Comparison of ENCODE assay signal across 17 mouse cellular contexts in genomic region chr2:31826094-31827085, GRCm38 (mm10). TPM values are rescaled to one million over a fixed set of nuclear protein-coding genes. Genes with fewer than 3 reads are reported as not detected.
A peak's percentile ranks its signal among the peaks of the same experiment; 100 is the strongest.
DNase-seq lines count a peak whose midpoint lies in the region; ATAC-seq lines count a peak whose summit lies in the region.
"Had no signal": no experiment of that assay in that cellular context is flagged by ENCODE, and none has a peak within 500 bp of the region (broad histone marks: within the 10 kb centered on the region; RNA-seq: fewer than 3 reads in every experiment).

No protein-coding gene starts in this region.

- no peak overlapping the region for H3K27ac ChIP-seq in limb, embryonic 13.5 days
- H3K27ac ChIP-seq in limb, embryonic 10.5 days = no peak overlapping the region
- H3K27ac ChIP-seq: intestine, embryonic 15.5 days had no signal

- peaks cover 29% of the 10 kb centered on the region for H3K27me3 ChIP-seq in limb, embryonic 13.5 days
- H3K27me3 ChIP-seq in limb, embryonic 10.5 days (ENCODE audit: low read depth, poor library complexity, severe bottlenecking) = peaks cover 50% of the 10 kb centered on the region

- no peak overlapping the region for H3K4me2 ChIP-seq in limb, embryonic 13.5 days (replicated peaks)
- H3K4me2 ChIP-seq: intestine, embryonic 15.5 days had no signal

- H3K4me3 ChIP-seq in limb, embryonic 13.5 days = no peak overlapping the region
- no peak overlapping the region for H3K4me3 ChIP-seq in limb, embryonic 10.5 days
- H3K4me3 ChIP-seq: intestine, embryonic 15.5 days had no signal

- 81% methylated on average over 14 of the region's 14 CpGs for WGBS in limb, embryonic 13.5 days
- 86% methylated on average over 14 of the region's 14 CpGs for WGBS in limb, embryonic 10.5 days

- peaks cover 29% of the 10 kb centered on the region for H3K4me1 ChIP-seq in limb, embryonic 13.5 days
- peaks cover 40% of the 10 kb centered on the region for H3K4me1 ChIP-seq in limb, embryonic 10.5 days

- ATAC-seq in cerebellum, adult (ENCODE audit: insufficient number of reproducible peaks, low FRiP score, low TSS enrichment) = peak; percentile 22; the same call in 1 of the 2 replicates
- ATAC-seq in limb, embryonic 13.5 days (ENCODE audit: low FRiP score, low read depth) = no peak
- ATAC-seq: forebrain, embryonic 16.5 days; intestine, embryonic 15.5 days; liver, postnatal 0 days had no signal

- DNase-seq in cerebellum, adult 11 months = no peak
- peak; percentile 28 for DNase-seq in kidney, adult 18-20 months
- DNase-seq in kidney, postnatal 4 days = no peak
- no peak for DNase-seq in limb, embryonic 10.5 days (ENCODE audit: low spot score)
- no peak for DNase-seq in thymus, postnatal 4 days
- no peak for DNase-seq in urinary bladder, adult 18-20 months (ENCODE audit: low spot score in 2 of 2)
- DNase-seq: gastrocnemius, postnatal 10 days; kidney, postnatal 14 days; liver, postnatal 0 days; lung, postnatal 14 days; right cerebral cortex, postnatal 14 days had no signal

- no peaks in the 10 kb centered on the region for H3K36me3 ChIP-seq in limb, embryonic 13.5 days
- H3K36me3 ChIP-seq in limb, embryonic 10.5 days = no peaks in the 10 kb centered on the region
- H3K36me3 ChIP-seq: intestine, embryonic 15.5 days had no signal

- peak overlapping the region; percentile 19; the same call in 1 of the 2 replicates for H3K9ac ChIP-seq in limb, embryonic 13.5 days
- H3K9ac ChIP-seq: intestine, embryonic 15.5 days; liver, postnatal 0 days had no signal

- H3K9me3 ChIP-seq in limb, embryonic 13.5 days = no peaks in the 10 kb centered on the region
- no peaks in the 10 kb centered on the region for H3K9me3 ChIP-seq in limb, embryonic 10.5 days (replicated peaks)
- H3K9me3 ChIP-seq: intestine, embryonic 15.5 days had no signal

RNA-seq across cellular contexts. Expression of gene Qrfp, which starts 16.0 kb away (rescaled TPM):
- 0.14 and 0.23 TPM in 2 replicates for polyA plus RNA-seq in limb, embryonic 13.5 days (2015; fragmentation: Nextera tagmentation; extraction: Ambion mirVana)
- 0.06 and 0.23 TPM in 2 replicates for polyA plus RNA-seq in limb, embryonic 10.5 days (2016; fragmentation: Nextera tagmentation; extraction: Ambion mirVana)
- polyA plus RNA-seq: stomach, embryonic 16.5 days had no signal

RNA-seq across cellular contexts. Expression of gene Fibcd1, which starts 19.4 kb away (rescaled TPM):
- 0.24 and 0.25 TPM in 2 replicates for polyA plus RNA-seq in limb, embryonic 13.5 days (2015; fragmentation: Nextera tagmentation; extraction: Ambion mirVana)
- 0.04 and 0.13 TPM in 2 replicates for polyA plus RNA-seq in limb, embryonic 10.5 days (2016; fragmentation: Nextera tagmentation; extraction: Ambion mirVana)
- polyA plus RNA-seq: heart, embryonic 16.5 days; liver, postnatal 0 days had no signal
